Mouse (Mus musculus) cerebellum, postnatal 4 days (tissue): ENCODE results near the gene Dkk1.
"Not testable (repeated sequence)": the region's sequence is repeated elsewhere in the genome, so short reads cannot be mapped to it uniquely, and the experiment has no call there.

ENCODE experiments used
- DNase-seq, 2 experiments: peaks; one replicate each; pipeline ENCODE4 v3.0.0; 2022; ENCODE audit warnings: low spot score in 2 of 2, mixed read lengths in 1 of 2

Gene Dkk1

GRCm38 (mm10) chr19:30549044-30549853 lies at the start of gene Dkk1:
Dkk1 (minus strand) TSS chr19:30549665.
- peak in 1 of 2 experiments; percentile 29 for DNase-seq

GRCm38 (mm10) chr19:30586366-30586765 lies 36.9 kb upstream of the Dkk1 start:
- no peak for DNase-seq

GRCm38 (mm10) chr19:30564516-30564915 lies 15.1 kb upstream of the Dkk1 start:
- no peak for DNase-seq

GRCm38 (mm10) chr19:30563876-30564275 lies 14.4 kb upstream of the Dkk1 start:
- no peak for DNase-seq

- no peak for DNase-seq
Observed at GRCm38 (mm10) chr19:30558024-30558423, 8.6 kb upstream of the Dkk1 start.

GRCm38 (mm10) chr19:30554467-30554881 lies 5.0 kb upstream of the Dkk1 start:
- DNase-seq: peak; percentile 54 to 78

GRCm38 (mm10) chr19:30553740-30554139 lies 4.3 kb upstream of the Dkk1 start:
- DNase-seq: no peak

- no peak for DNase-seq
Observed at GRCm38 (mm10) chr19:30552260-30552659, 2.8 kb upstream of the Dkk1 start.

- no peak for DNase-seq
Observed at GRCm38 (mm10) chr19:30549854-30550647, 586 bp upstream of the Dkk1 start.

- DNase-seq: no peak
Observed at GRCm38 (mm10) chr19:30548411-30549043, 938 bp downstream of the Dkk1 start.

GRCm38 (mm10) chr19:30539365-30539941 lies 10.0 kb downstream of the Dkk1 start:
- not testable (repeated sequence) for DNase-seq

GRCm38 (mm10) chr19:30516771-30517170 lies 32.7 kb downstream of the Dkk1 start:
- no peak for DNase-seq

GRCm38 (mm10) chr19:30510481-30510880 lies 39.0 kb downstream of the Dkk1 start:
- no peak for DNase-seq

- DNase-seq: no peak
Observed at GRCm38 (mm10) chr19:30505497-30505896, 44.0 kb downstream of the Dkk1 start.
